Mouse (Mus musculus) liver, postnatal 0 days (tissue): Measurements from ENCODE around the gene Tkfc.

ENCODE experiments used
- CTCF ChIP-seq: sonication (generic); IDR thresholded peaks from 2 replicates; pipeline ENCODE4 v1.5.1; 2016; ENCODE audit warnings: antibody characterized with exemption, low read depth
- EP300 ChIP-seq: IDR thresholded peaks from 2 replicates; pipeline ENCODE4 v1.6.1; 2016; ENCODE audit warnings: antibody characterized with exemption, low read depth, mild to moderate bottlenecking

DNA sequence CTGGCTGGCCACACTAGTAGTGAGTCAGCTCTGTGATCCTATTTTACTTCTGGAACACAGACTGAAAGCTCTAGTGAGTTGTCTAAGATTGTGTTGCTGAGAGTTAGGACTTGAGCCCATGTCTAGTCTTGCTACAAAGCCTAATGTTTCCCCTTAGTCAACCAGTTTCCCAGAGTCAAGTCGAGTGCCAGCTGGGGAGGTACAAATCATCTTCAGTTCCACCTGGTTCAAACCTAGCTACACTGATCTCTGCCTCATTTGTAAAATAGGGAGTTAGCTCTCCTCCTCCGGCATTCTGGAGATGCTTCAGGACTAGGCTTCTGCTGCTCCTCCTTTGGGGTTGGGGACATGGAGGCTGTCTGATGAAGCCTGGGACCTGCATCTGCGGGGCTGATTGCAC is 920 bp downstream of the Tkfc start:
- TF ChIP-seq CTCF (no peak), EP300 (no peak)
